Mouse (Mus musculus) MEL (cell line): ENCODE measurements around the gene Ddx27. TPM values are rescaled to one million over a fixed set of nuclear protein-coding genes. Genes with fewer than 3 reads are reported as not detected.

Experiments
- DNase-seq: peaks from one replicate; pipeline ENCODE4 v3.0.0; 2011; ENCODE audit warnings: low read depth, low spot score
- H3K27ac ChIP-seq: 2 replicates; pipeline ENCODE4 v1.5.1; 2012; ENCODE audit warnings: low read depth, mild to moderate bottlenecking, control low read depth, low read length, moderate library complexity; ENCODE audit not compliant: control insufficient read depth
- H3K27me3 ChIP-seq, 2 experiments: fragments of 150-350 bp in 1 of 2; sonication (generic) in 1 of 2; 2 replicates each; pipeline ENCODE4 v1.6.1; 2012; ENCODE audit warnings: low read length in 2 of 2, mild to moderate bottlenecking in 2 of 2, improper control_type of control experiment in 1 of 2, moderate library complexity in 1 of 2; ENCODE audit not compliant: insufficient read depth in 2 of 2, control insufficient read depth in 1 of 2
- H3K36me3 ChIP-seq, 2 experiments: 2 replicates each; pipeline ENCODE4 v1.6.1; 2012 to 2014; ENCODE audit warnings: low read length in 2 of 2, improper control_type of control experiment in 1 of 2, inconsistent platforms in 1 of 2, mild to moderate bottlenecking in 1 of 2; ENCODE audit not compliant: insufficient read depth in 2 of 2, control insufficient read depth in 1 of 2
- H3K4me1 ChIP-seq, 2 experiments: fragments of 150-350 bp in 1 of 2; sonication (generic) in 1 of 2; 2 replicates each; pipeline ENCODE4 v1.6.1; 2012; ENCODE audit warnings: low read length in 2 of 2, improper control_type of control experiment in 1 of 2, mild to moderate bottlenecking in 1 of 2; ENCODE audit not compliant: insufficient read depth in 2 of 2, control insufficient read depth in 1 of 2
- H3K4me3 ChIP-seq, 2 experiments: fragments of 150-350 bp in 1 of 2; sonication (generic) in 1 of 2; 2 replicates each; pipeline ENCODE4 v1.5.1; 2012; ENCODE audit warnings: low read depth in 2 of 2, low read length in 2 of 2, mild to moderate bottlenecking in 2 of 2, moderate library complexity in 2 of 2, control low read depth in 1 of 2, improper control_type of control experiment in 1 of 2; ENCODE audit not compliant: control insufficient read depth in 1 of 2, insufficient read depth in 1 of 2
- H3K79me2 ChIP-seq: 2 replicates; pipeline ENCODE4 v1.6.1; 2012; ENCODE audit warnings: mild to moderate bottlenecking, low read length, moderate library complexity; ENCODE audit not compliant: control insufficient read depth, poor library complexity, insufficient read depth
- H3K9ac ChIP-seq: 2 replicates; pipeline ENCODE4 v1.6.1; 2012; ENCODE audit warnings: low read depth, mild to moderate bottlenecking, control low read depth, low read length, moderate library complexity; ENCODE audit not compliant: control insufficient read depth, poor library complexity, severe bottlenecking
- H3K9me3 ChIP-seq: fragments of 150-350 bp; sonication (generic); replicated peaks from 2 replicates; pipeline ENCODE4 v1.6.1; 2012; ENCODE audit warnings: mild to moderate bottlenecking, low read length, improper control_type of control experiment, moderate library complexity; ENCODE audit not compliant: insufficient read depth
- BHLHE40 ChIP-seq: IDR thresholded peaks from 2 replicates; pipeline ENCODE4 v1.6.1; 2012; ENCODE audit warnings: low read depth, mild to moderate bottlenecking, inconsistent platforms, low read length, improper control_type of control experiment, borderline replicate concordance
- CHD2 ChIP-seq: IDR thresholded peaks from 2 replicates; pipeline ENCODE4 v1.6.1; 2011; ENCODE audit warnings: low read length, improper control_type of control experiment
- E2F4 ChIP-seq: IDR thresholded peaks from 2 replicates; pipeline ENCODE4 v1.6.1; 2011; ENCODE audit warnings: low read depth, low read length, improper control_type of control experiment, borderline replicate concordance
- ELF1 ChIP-seq: IDR thresholded peaks from 2 replicates; pipeline ENCODE4 v1.6.1; 2014; ENCODE audit warnings: low read depth, mild to moderate bottlenecking, inconsistent platforms, low read length, improper control_type of control experiment, moderate library complexity
- EP300 ChIP-seq, 2 experiments: IDR thresholded peaks; 2 replicates each; pipeline ENCODE4 v1.6.1; 2011; ENCODE audit warnings: improper control_type of control experiment in 2 of 2, low read length in 2 of 2, low read depth in 1 of 2, mild to moderate bottlenecking in 1 of 2
- ETS1 ChIP-seq: IDR thresholded peaks from 2 replicates; pipeline ENCODE4 v1.6.1; 2012; ENCODE audit warnings: low read depth, mild to moderate bottlenecking, inconsistent platforms, low read length, improper control_type of control experiment, moderate library complexity
- GABPA ChIP-seq: IDR thresholded peaks from 2 replicates; pipeline ENCODE4 v1.6.1; 2012; ENCODE audit warnings: low read depth, mild to moderate bottlenecking, inconsistent platforms, low read length, improper control_type of control experiment, moderate library complexity
- GATA1 ChIP-seq: IDR thresholded peaks from 2 replicates; pipeline ENCODE4 v1.6.1; 2011; ENCODE audit warnings: low read depth, low read length, improper control_type of control experiment
- HCFC1 ChIP-seq: IDR thresholded peaks from 2 replicates; pipeline ENCODE4 v1.6.1; 2012; ENCODE audit warnings: low read depth, mild to moderate bottlenecking, inconsistent platforms, low read length, improper control_type of control experiment, moderate library complexity
- KAT2A ChIP-seq: conservative IDR thresholded peaks from 2 replicates; pipeline ENCODE4 v1.6.1; 2012; ENCODE audit warnings: low read depth, low read length, improper control_type of control experiment, inconsistent platforms
- MAFK ChIP-seq: IDR thresholded peaks from 2 replicates; pipeline ENCODE4 v1.6.1; 2011; ENCODE audit warnings: low read depth, mild to moderate bottlenecking, low read length, improper control_type of control experiment, borderline replicate concordance
- MAX ChIP-seq: IDR thresholded peaks from 2 replicates; pipeline ENCODE4 v1.6.1; 2011; ENCODE audit warnings: low read length, improper control_type of control experiment
- MAZ ChIP-seq: IDR thresholded peaks from 2 replicates; pipeline ENCODE4 v1.6.1; 2012; ENCODE audit warnings: low read depth, mild to moderate bottlenecking, inconsistent platforms, low read length, improper control_type of control experiment
- MEF2A ChIP-seq: IDR thresholded peaks from 2 replicates; pipeline ENCODE4 v1.6.1; 2014; ENCODE audit warnings: low read depth, mild to moderate bottlenecking, inconsistent platforms, low read length, improper control_type of control experiment; ENCODE audit not compliant: poor library complexity, insufficient replicate concordance, severe bottlenecking; ENCODE audit errors: extremely low read depth
- MXI1 ChIP-seq: IDR thresholded peaks from 2 replicates; pipeline ENCODE4 v1.6.1; 2011; ENCODE audit warnings: mild to moderate bottlenecking, low read depth, low read length, improper control_type of control experiment
- MYB ChIP-seq: IDR thresholded peaks from 2 replicates; pipeline ENCODE4 v1.6.1; 2011; ENCODE audit warnings: mild to moderate bottlenecking, low read depth, low read length, improper control_type of control experiment
- MYC ChIP-seq: IDR thresholded peaks from 2 replicates; pipeline ENCODE4 v1.6.1; 2011; ENCODE audit warnings: low read depth, mild to moderate bottlenecking, low read length, improper control_type of control experiment, moderate library complexity
- NRF1 ChIP-seq: IDR thresholded peaks from 2 replicates; pipeline ENCODE4 v1.6.1; 2014; ENCODE audit warnings: low read depth, mild to moderate bottlenecking, inconsistent platforms, low read length, improper control_type of control experiment, moderate library complexity; ENCODE audit not compliant: poor library complexity, insufficient read depth, severe bottlenecking
- POLR2AphosphoS5 ChIP-seq: IDR thresholded peaks from 2 replicates; pipeline ENCODE4 v1.6.1; 2012; ENCODE audit warnings: low read depth, borderline replicate concordance, mild to moderate bottlenecking, inconsistent platforms, low read length, moderate library complexity, mixed read lengths
- TAL1 ChIP-seq: IDR thresholded peaks from 2 replicates; pipeline ENCODE4 v1.6.1; 2012; ENCODE audit warnings: mild to moderate bottlenecking, inconsistent platforms, low read length, moderate library complexity, mixed read lengths
- TBP ChIP-seq: IDR thresholded peaks from 2 replicates; pipeline ENCODE4 v1.8.0; 2011; ENCODE audit warnings: low read depth, low read length, improper control_type of control experiment
- UBTF ChIP-seq: IDR thresholded peaks from 2 replicates; pipeline ENCODE4 v1.6.1; 2012; ENCODE audit warnings: low read depth, mild to moderate bottlenecking, inconsistent platforms, low read length, improper control_type of control experiment, moderate library complexity, borderline replicate concordance; ENCODE audit not compliant: insufficient read depth
- USF1 ChIP-seq: IDR thresholded peaks from 2 replicates; pipeline ENCODE4 v1.6.1; 2014; ENCODE audit warnings: low read depth, mild to moderate bottlenecking, inconsistent platforms, low read length, improper control_type of control experiment, moderate library complexity
- USF2 ChIP-seq, 2 experiments: IDR thresholded peaks; 2 replicates each; pipeline ENCODE4 v1.6.1; 2011 to 2012; ENCODE audit warnings: improper control_type of control experiment in 2 of 2, low read length in 2 of 2, borderline replicate concordance in 1 of 2, inconsistent platforms in 1 of 2, low read depth in 1 of 2, mild to moderate bottlenecking in 1 of 2; ENCODE audit not compliant: insufficient read depth in 1 of 2
- ZC3H11A ChIP-seq: IDR thresholded peaks from 2 replicates; pipeline ENCODE4 v1.6.1; 2012; ENCODE audit warnings: low read depth, mild to moderate bottlenecking, inconsistent platforms, low read length, improper control_type of control experiment
- ZKSCAN1 ChIP-seq: IDR thresholded peaks from 2 replicates; pipeline ENCODE4 v1.6.1; 2012; ENCODE audit warnings: low read depth, mild to moderate bottlenecking, inconsistent platforms, low read length, improper control_type of control experiment, moderate library complexity
- ZMIZ1 ChIP-seq: IDR thresholded peaks from 2 replicates; pipeline ENCODE4 v1.6.1; 2012; ENCODE audit warnings: low read depth, mild to moderate bottlenecking, inconsistent platforms, low read length, improper control_type of control experiment, moderate library complexity
- ZNF384 ChIP-seq: IDR thresholded peaks from 2 replicates; pipeline ENCODE4 v1.6.1; 2012; ENCODE audit warnings: low read depth, mild to moderate bottlenecking, inconsistent platforms, low read length, improper control_type of control experiment
- polyA plus RNA-seq, 2 experiments: library from polyadenylated mRNA; stranded (reverse) in 1 of 2; unstranded in 1 of 2; fragments of >175 nt in 1 of 2; fragments of >200 nt in 1 of 2; gene quantifications; 2 replicates each; pipeline versions ENCODE4 v1.2.1 to v1.2.4; 2012; ENCODE audit warnings: low replicate concordance in 2 of 2, low read depth in 1 of 2; ENCODE audit not compliant: insufficient read length in 2 of 2, insufficient read depth in 1 of 2, missing spikeins in 1 of 2
- total RNA-seq: library from RNA; depleted of rRNA; stranded (reverse); fragments of 300-350 nt; gene quantifications from 2 replicates; pipeline ENCODE4 v1.2.3, GENCODE M21; 2012

The Ddx27 gene
- total and polyA plus RNA-seq, 3 experiments = 61.7 to 181 (median 143) TPM

DNA sequence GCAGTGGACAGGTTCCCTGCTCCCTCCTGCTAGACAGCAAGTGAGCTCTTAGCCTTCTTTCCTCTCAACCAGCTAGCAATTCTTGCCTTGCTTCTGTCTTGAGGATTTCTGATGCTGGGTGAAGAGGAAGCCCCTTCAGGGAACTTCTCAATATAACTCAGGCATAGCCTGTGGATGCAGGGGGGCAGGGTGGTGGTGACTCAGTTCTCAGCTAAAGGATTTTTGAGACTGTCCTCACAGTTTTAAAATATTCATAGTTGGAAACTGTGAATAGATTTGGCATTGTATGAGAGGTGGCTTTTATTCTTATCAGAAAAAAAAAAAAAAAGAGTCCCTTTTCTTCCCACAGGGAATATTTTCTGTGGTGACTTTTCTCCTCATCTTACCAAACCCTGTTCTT lies 45.8 kb downstream of the Ddx27 start:
- H3K27ac ChIP-seq = no peak overlapping the region
- peaks cover 15 to 16% of the 10 kb centered on the region in 2 experiments for H3K36me3 ChIP-seq
- no peaks in the 10 kb centered on the region for H3K9me3 ChIP-seq
- DNase-seq = peak; percentile 39
- peaks cover 48% of the 10 kb centered on the region for H3K79me2 ChIP-seq
- TF ChIP-seq MYC (no peak), MAFK (no peak), NRF1 (no peak), ZKSCAN1 (no peak), ETS1 (no peak), USF1 (no peak), E2F4 (no peak), TBP (no peak), MEF2A (no peak), ELF1 (no peak), ZNF384 (no peak), TAL1 (no peak)
- no peak overlapping the region; a peak in 1 of 4 replicates for H3K4me3 ChIP-seq
- H3K4me1 ChIP-seq = peaks cover 0 to 6% of the 10 kb centered on the region in 2 experiments; a peak in 2 of 4 replicates
- H3K9ac ChIP-seq = peak overlapping the region; percentile 11; the same call in 1 of the 2 replicates
- no peaks in the 10 kb centered on the region for H3K27me3 ChIP-seq

DNA sequence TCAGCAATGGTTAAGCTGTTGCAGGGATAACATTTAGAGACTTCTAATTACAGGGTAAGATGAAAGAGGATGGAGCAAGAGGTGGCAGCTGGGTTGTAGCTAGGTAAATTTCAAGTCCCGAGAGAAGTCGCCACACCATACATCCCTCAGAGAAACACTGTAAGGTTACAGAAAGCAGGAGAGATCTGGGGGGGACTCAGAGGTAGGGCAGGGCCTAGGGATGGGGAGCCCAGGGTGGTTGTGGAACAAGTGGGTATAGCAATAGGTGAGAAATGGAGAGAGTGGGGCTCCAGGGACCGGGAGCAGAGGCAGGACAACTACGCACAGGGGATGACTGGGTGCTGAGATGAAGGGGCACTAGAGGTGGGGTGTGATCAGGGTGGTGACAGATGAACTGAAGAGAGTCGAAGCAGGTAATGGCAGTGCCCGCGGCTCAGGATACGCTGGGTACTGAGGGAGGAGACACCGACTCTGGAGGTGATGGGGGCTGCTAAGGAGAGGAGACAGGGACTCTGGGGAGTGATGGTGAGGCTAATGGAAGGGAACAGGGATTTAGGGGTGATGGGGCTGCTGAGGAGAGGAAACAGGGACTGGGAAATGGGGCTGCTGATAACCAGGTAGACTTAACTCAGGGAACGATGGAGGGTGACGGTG lies 46.5 kb downstream of the Ddx27 start:
- peak overlapping the region; percentile 79 to 82 for H3K4me3 ChIP-seq
- H3K27me3 ChIP-seq = no peaks in the 10 kb centered on the region
- peaks cover 0 to 6% of the 10 kb centered on the region in 2 experiments; a peak in 2 of 4 replicates for H3K4me1 ChIP-seq
- H3K27ac ChIP-seq = no peak overlapping the region
- no peaks in the 10 kb centered on the region for H3K9me3 ChIP-seq
- peak overlapping the region; percentile 97 for H3K9ac ChIP-seq
- no peak for TF ChIP-seq CHD2
- no peak for TF ChIP-seq USF2 (IDR thresholded peaks at IDR 0.05; ENCODE audit: borderline replicate concordance in 1 of 2, insufficient read depth in 1 of 2, low read depth in 1 of 2, low read length in 2 of 2)
- TF ChIP-seq MXI1 = no peak
- no peak for TF ChIP-seq MAX
- TF ChIP-seq UBTF = no peak
- TF ChIP-seq TBP = no peak
- TF ChIP-seq EP300 (IDR thresholded peaks at IDR 0.05; ENCODE audit: low read depth in 1 of 2, low read length in 2 of 2) = no peak
- no peak for TF ChIP-seq BHLHE40
- no peak for TF ChIP-seq GATA1
- TF ChIP-seq GABPA = no peak
- TF ChIP-seq ZMIZ1 = no peak
- no peak for TF ChIP-seq E2F4
- no peak for TF ChIP-seq NRF1
- no peak for TF ChIP-seq MAZ
- no peak for TF ChIP-seq MYB
- no peak for TF ChIP-seq POLR2AphosphoS5
- TF ChIP-seq ZC3H11A = no peak
- no peak for TF ChIP-seq HCFC1
- TF ChIP-seq KAT2A = no peak
- H3K36me3 ChIP-seq = peaks cover 15 to 16% of the 10 kb centered on the region in 2 experiments
- peaks cover 48% of the 10 kb centered on the region for H3K79me2 ChIP-seq
- DNase-seq = peak; percentile 33
